Mouse (Mus musculus) CH12.LX (cell line): ENCODE measurements around the gene Pla2g1b. TPM values are rescaled to one million over a fixed set of nuclear protein-coding genes. Genes with fewer than 3 reads are reported as not detected.
"Not testable (repeated sequence)": the region's sequence is repeated elsewhere in the genome, so short reads cannot be mapped to it uniquely, and the experiment has no call there.

Experiments
- DNase-seq: peaks from one replicate; pipeline ENCODE4 v3.0.0-alpha.2; 2013; ENCODE audit errors: extremely low read depth
- H3K27ac ChIP-seq: 2 replicates; pipeline ENCODE4 v1.5.1; 2012; ENCODE audit warnings: low read depth, mild to moderate bottlenecking, control low read depth, moderate library complexity; ENCODE audit not compliant: insufficient read depth
- H3K27me3 ChIP-seq: replicated peaks from 2 replicates; pipeline ENCODE3; 2012; ENCODE audit warnings: inconsistent platforms
- H3K36me3 ChIP-seq, 2 experiments: replicated peaks in 1 of 2; 2 replicates each; pipeline versions ENCODE3 to v1.6.1; 2012; ENCODE audit warnings: inconsistent platforms in 1 of 2, low read length in 1 of 2, mild to moderate bottlenecking in 1 of 2, mixed read lengths in 1 of 2, moderate library complexity in 1 of 2; ENCODE audit not compliant: control insufficient read depth in 1 of 2, insufficient read depth in 1 of 2
- H3K4me1 ChIP-seq, 2 experiments: 2 replicates each; pipeline ENCODE4 v1.6.1; 2012; ENCODE audit warnings: inconsistent platforms in 1 of 2, moderate library complexity in 1 of 2; ENCODE audit not compliant: insufficient read depth in 2 of 2, control insufficient read depth in 1 of 2
- H3K4me2 ChIP-seq: 2 replicates; pipeline ENCODE4 v1.6.1; 2012; ENCODE audit warnings: low read depth, mild to moderate bottlenecking, control low read depth; ENCODE audit not compliant: poor library complexity, insufficient read depth, severe bottlenecking
- H3K4me3 ChIP-seq, 3 experiments: fragments of 150-350 bp in 1 of 3; sonication (generic) in 1 of 3; replicated peaks in 1 of 3; 2 replicates each; pipeline versions ENCODE3 to v1.5.1; 2011 to 2012; ENCODE audit warnings: low read depth in 2 of 3, low read length in 2 of 3, mild to moderate bottlenecking in 2 of 3, moderate library complexity in 2 of 3, control low read depth in 1 of 3, improper control_type of control experiment in 1 of 3, inconsistent platforms in 1 of 3, mixed read lengths in 1 of 3; ENCODE audit not compliant: poor library complexity in 1 of 3
- H3K79me2 ChIP-seq: replicated peaks from 2 replicates; pipeline ENCODE4 v1.6.1; 2012; ENCODE audit warnings: mild to moderate bottlenecking, moderate library complexity; ENCODE audit not compliant: control insufficient read depth, poor library complexity, insufficient read depth, severe bottlenecking; ENCODE audit errors: extremely low read depth
- H3K9ac ChIP-seq: 2 replicates; pipeline ENCODE4 v1.6.1; 2012; ENCODE audit warnings: low read depth, mild to moderate bottlenecking, control low read depth, moderate library complexity; ENCODE audit not compliant: insufficient read depth
- H3K9me3 ChIP-seq: replicated peaks from 2 replicates; pipeline ENCODE3; 2012; ENCODE audit warnings: low read length, inconsistent platforms, mixed read lengths
- BHLHE40 ChIP-seq: IDR thresholded peaks from 2 replicates; pipeline ENCODE4 v1.6.1; 2011; ENCODE audit warnings: mild to moderate bottlenecking, low read depth, low read length, improper control_type of control experiment
- CHD2 ChIP-seq: IDR thresholded peaks from 2 replicates; pipeline ENCODE4 v1.6.1; 2011; ENCODE audit warnings: low read length, improper control_type of control experiment
- E2F4 ChIP-seq: IDR thresholded peaks from 2 replicates; pipeline ENCODE4 v1.6.1; 2011; ENCODE audit warnings: low read depth, low read length, improper control_type of control experiment; ENCODE audit not compliant: insufficient replicate concordance
- ELF1 ChIP-seq: IDR thresholded peaks from 2 replicates; pipeline ENCODE4 v1.6.1; 2014; ENCODE audit warnings: low read depth, mild to moderate bottlenecking, inconsistent platforms, low read length, improper control_type of control experiment
- HCFC1 ChIP-seq: IDR thresholded peaks from 2 replicates; pipeline ENCODE4 v1.6.1; 2012; ENCODE audit warnings: low read depth, mild to moderate bottlenecking, inconsistent platforms, low read length, improper control_type of control experiment
- JUND ChIP-seq: conservative IDR thresholded peaks from 2 replicates; pipeline ENCODE4 v1.6.1; 2011; ENCODE audit warnings: low read depth, low read length, improper control_type of control experiment
- MEF2A ChIP-seq: IDR thresholded peaks from 2 replicates; pipeline ENCODE4 v1.6.1; 2014; ENCODE audit warnings: low read depth, mild to moderate bottlenecking, inconsistent platforms, low read length, improper control_type of control experiment, borderline replicate concordance
- NELFE ChIP-seq: IDR thresholded peaks from 2 replicates; pipeline ENCODE4 v1.6.1; 2011; ENCODE audit warnings: low read depth, low read length, improper control_type of control experiment
- NRF1 ChIP-seq: IDR thresholded peaks from 2 replicates; pipeline ENCODE4 v1.6.1; 2014; ENCODE audit warnings: low read depth, mild to moderate bottlenecking, inconsistent platforms, low read length, improper control_type of control experiment, moderate library complexity
- POLR2A ChIP-seq: IDR thresholded peaks from 2 replicates; pipeline ENCODE4 v1.6.1; 2011; ENCODE audit warnings: low read depth, mild to moderate bottlenecking, improper control_type of control experiment, low read length
- RAD21 ChIP-seq: IDR thresholded peaks from 2 replicates; pipeline ENCODE4 v1.6.1; 2011; ENCODE audit warnings: low read depth, mild to moderate bottlenecking, low read length, improper control_type of control experiment, moderate library complexity
- SMC3 ChIP-seq: IDR thresholded peaks from 2 replicates; pipeline ENCODE4 v1.6.1; 2011; ENCODE audit warnings: low read depth, low read length, improper control_type of control experiment
- TBP ChIP-seq: conservative IDR thresholded peaks from 2 replicates; pipeline ENCODE4 v1.6.1; 2011; ENCODE audit warnings: low read depth, low read length, improper control_type of control experiment
- USF2 ChIP-seq: conservative IDR thresholded peaks from 2 replicates; pipeline ENCODE4 v1.6.1; 2011; ENCODE audit warnings: low read depth, low read length, improper control_type of control experiment
- ZKSCAN1 ChIP-seq: IDR thresholded peaks from 2 replicates; pipeline ENCODE4 v1.6.1; 2012; ENCODE audit warnings: low read depth, inconsistent platforms, low read length, improper control_type of control experiment, borderline replicate concordance
- ZMIZ1 ChIP-seq: IDR thresholded peaks from 2 replicates; pipeline ENCODE4 v1.6.1; 2012; ENCODE audit warnings: low read depth, mild to moderate bottlenecking, inconsistent platforms, low read length, improper control_type of control experiment
- ZNF384 ChIP-seq: IDR thresholded peaks from 2 replicates; pipeline ENCODE4 v1.6.1; 2012; ENCODE audit warnings: low read depth, low read length, improper control_type of control experiment, inconsistent platforms
- dilution Hi-C: fragments of 300-500 bp; cut with MboI; formaldehyde crosslinking; loops from 2 replicates; pipeline ENCODE4 v1.14.3; 2020; ENCODE audit warnings: low sequenced_read_pairs; ENCODE audit not compliant: extremely low pct_unique_long_range_greater_than_20kb, extremely low pct_ligation_motif_present
- in situ Hi-C: fragments of 300-500 bp; cut with MboI; formaldehyde crosslinking; loops from 3 replicates; pipeline ENCODE4 v1.14.3; 2019; ENCODE audit warnings: low sequenced_read_pairs, low pct_ligation_motif_present, low pct_unique_long_range_greater_than_20kb, mixed read lengths
- polyA plus RNA-seq: library from polyadenylated mRNA; unstranded; fragments of >175 nt; gene quantifications from 2 replicates; pipeline ENCODE4 v1.2.1, GENCODE M21; 2012; ENCODE audit warnings: low read depth; ENCODE audit not compliant: insufficient read length
- total RNA-seq, 2 experiments: library from RNA; depleted of rRNA; stranded (reverse); fragments of 300-350 nt in 1 of 2; fragments of >200 nt in 1 of 2; gene quantifications; 2 replicates each; pipeline ENCODE4 v1.2.3; 2012 to 2014

Gene Pla2g1b
- total and polyA plus RNA-seq, 3 experiments = not detected

DNA sequence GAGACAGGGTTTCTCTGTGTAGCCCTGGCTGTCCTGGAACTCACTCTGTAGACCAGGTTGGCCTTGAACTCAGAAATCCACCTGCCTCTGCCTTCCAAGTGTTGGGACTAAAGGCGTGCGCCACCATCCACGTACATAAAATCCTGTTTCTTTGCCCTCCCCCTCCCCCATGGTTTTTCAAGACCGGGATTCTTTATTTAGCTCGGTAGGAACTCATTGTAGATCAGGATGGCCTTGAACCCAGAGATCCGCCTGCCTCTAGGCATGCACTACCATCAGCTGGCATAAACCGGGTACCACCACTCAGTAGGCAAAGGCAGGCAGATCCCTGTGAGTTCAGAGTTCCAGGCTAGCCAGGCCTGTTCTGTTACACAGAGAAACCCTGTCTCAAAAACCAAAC is 50.8 kb downstream of the Pla2g1b start:
- TF ChIP-seq ZNF384 = peak; percentile 73
- TF ChIP-seq ZMIZ1 = no peak
- 0 out of 2 replicates have a peak, but pooled peaks have one; percentile 0 for TF ChIP-seq MEF2A
- H3K4me1 ChIP-seq = peaks cover 28 to 67% of the 10 kb centered on the region in 2 experiments
- H3K4me3 ChIP-seq = no peak overlapping the region
- H3K9ac ChIP-seq = no peak overlapping the region
- H3K4me2 ChIP-seq = peak overlapping the region; percentile 55
- H3K36me3 ChIP-seq = peaks cover 2 to 33% of the 10 kb centered on the region in 2 experiments
- in situ Hi-C loops (no loop called here), dilution Hi-C loops (no loop called here)
- H3K9me3 ChIP-seq = no peaks in the 10 kb centered on the region
- DNase-seq = peak; percentile 39
- peak overlapping the region; percentile 55; the same call in 1 of the 2 replicates for H3K27ac ChIP-seq
- no peaks in the 10 kb centered on the region for H3K79me2 ChIP-seq
- no peaks in the 10 kb centered on the region for H3K27me3 ChIP-seq

DNA sequence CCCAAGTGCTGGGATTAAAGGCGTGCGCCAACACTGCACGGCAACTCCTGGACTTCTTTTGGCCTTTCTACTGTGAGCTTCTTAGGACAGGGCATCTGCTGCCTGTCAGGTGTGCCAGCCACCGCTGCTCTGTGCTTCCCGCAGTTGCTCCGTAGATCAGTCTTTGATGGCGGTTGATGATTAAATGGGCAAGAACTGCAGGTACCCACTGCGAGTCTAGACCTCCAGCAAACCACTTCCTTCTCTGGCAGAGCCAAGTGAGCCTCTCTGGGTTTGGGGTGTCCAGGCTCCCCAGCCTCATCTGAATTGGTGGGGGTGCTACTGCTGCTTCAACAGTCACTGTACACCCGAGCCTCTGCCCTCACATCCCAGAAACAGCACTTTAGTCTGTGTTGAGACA is 51.4 kb downstream of the Pla2g1b start:
- Histone ChIP-seq H3K9me3 (no peaks in the 10 kb centered on the region), H3K27me3 (no peaks in the 10 kb centered on the region), H3K27ac (no peak overlapping the region), H3K4me2 (no peak overlapping the region), H3K9ac (no peak overlapping the region), H3K4me3 (no peak overlapping the region), H3K79me2 (no peaks in the 10 kb centered on the region), H3K4me1 (peaks cover 28 to 72% of the 10 kb centered on the region in 2 experiments), H3K36me3 (peaks cover 2 to 31% of the 10 kb centered on the region in 2 experiments)
- dilution Hi-C loops = no loop called here
- TF ChIP-seq ELF1 (no peak), TBP (no peak), USF2 (no peak), CHD2 (no peak), POLR2A (no peak), BHLHE40 (no peak), JUND (no peak), ZKSCAN1 (no peak), E2F4 (no peak), NELFE (no peak), SMC3 (no peak), NRF1 (no peak), ZNF384 (no peak), MEF2A (no peak), HCFC1 (no peak), RAD21 (no peak)
- no peak for DNase-seq
- in situ Hi-C loops = no loop called here

DNA sequence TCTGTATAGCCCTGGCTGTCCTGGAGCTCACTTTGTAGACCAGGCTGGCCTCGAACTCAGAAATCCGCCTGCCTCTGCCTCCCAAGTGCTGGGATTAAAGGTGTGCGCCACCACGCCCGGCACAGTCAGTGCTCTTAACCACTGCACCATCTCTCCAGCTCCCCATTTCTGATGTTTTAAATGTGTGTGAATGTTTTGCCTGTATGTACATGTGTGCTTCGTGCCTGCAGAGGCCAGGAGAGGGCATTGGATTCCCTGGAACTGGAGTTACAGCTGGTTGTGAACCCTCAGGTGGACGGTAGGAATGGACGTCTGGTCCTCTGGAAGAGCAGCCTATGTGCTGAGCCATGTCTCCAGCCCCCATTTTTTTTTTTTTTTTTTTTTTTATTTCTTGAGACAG is 52.2 kb downstream of the Pla2g1b start:
- dilution Hi-C loops, H3K4me2 ChIP-seq, in situ Hi-C loops, H3K79me2 ChIP-seq, DNase-seq, H3K27me3 ChIP-seq, H3K9me3 ChIP-seq, H3K4me3 ChIP-seq, H3K27ac ChIP-seq, H3K9ac ChIP-seq: not testable (repeated sequence)
- peaks cover 2 to 29% of the 10 kb centered on the region in 2 experiments for H3K36me3 ChIP-seq
- peaks cover 28 to 78% of the 10 kb centered on the region in 2 experiments for H3K4me1 ChIP-seq
